Mouse (Mus musculus) embryonic facial prominence, embryonic 12.5 days (tissue): Measurements from ENCODE around the gene Zfp36l2. TPM values are rescaled to one million over a fixed set of nuclear protein-coding genes. Genes with fewer than 3 reads are reported as not detected.

Experiments used
- ATAC-seq: fragments of 200-750 bp; cut with Nextera tagmentation; 2 replicates; pipeline ENCODE4 v1.8.0; 2017; ENCODE audit not compliant: insufficient number of reproducible peaks, insufficient read depth, low FRiP score, low TSS enrichment
- H3K27ac ChIP-seq: fragments of 300-500 bp; sonication (generic); 2 replicates; pipeline ENCODE4 v1.5.1; 2016; ENCODE audit warnings: mild to moderate bottlenecking
- H3K27me3 ChIP-seq: fragments of 300-500 bp; sonication (generic); 2 replicates; pipeline ENCODE4 v1.6.1; 2016; ENCODE audit warnings: mild to moderate bottlenecking, moderate library complexity
- H3K36me3 ChIP-seq: fragments of 300-500 bp; sonication (generic); 2 replicates; pipeline ENCODE4 v1.6.1; 2016; ENCODE audit warnings: mild to moderate bottlenecking
- H3K4me1 ChIP-seq: fragments of 300-500 bp; sonication (generic); 2 replicates; pipeline ENCODE4 v1.6.1; 2016
- H3K4me2 ChIP-seq: fragments of 300-500 bp; sonication (generic); replicated peaks from 2 replicates; pipeline ENCODE4 v1.6.1; 2016; ENCODE audit warnings: mild to moderate bottlenecking, moderate library complexity
- H3K4me3 ChIP-seq: fragments of 300-500 bp; sonication (generic); 2 replicates; pipeline ENCODE4 v1.5.1; 2016; ENCODE audit warnings: mild to moderate bottlenecking
- H3K9ac ChIP-seq: fragments of 300-500 bp; sonication (generic); 2 replicates; pipeline ENCODE4 v1.6.1; 2016; ENCODE audit warnings: mild to moderate bottlenecking, moderate library complexity
- H3K9me3 ChIP-seq: fragments of 300-500 bp; sonication (generic); 2 replicates; pipeline ENCODE4 v1.6.1; 2016; ENCODE audit warnings: mild to moderate bottlenecking, moderate library complexity
- WGBS: fragments of 180-500 bp; shearing (Covaris S2); methylation state at CpG from one replicate; pipeline ENCODE4 v1.1.7; 2016; 5-methylcytosine and 5-hydroxymethylcytosine counted together
- polyA plus RNA-seq: library from polyadenylated mRNA; unstranded; fragments of >200 nt; fragmentation: Nextera tagmentation; extraction: Ambion mirVana; gene quantifications from 2 replicates; pipeline ENCODE4 v1.2.1, GENCODE M21; 2016

Gene Zfp36l2
- polyA plus RNA-seq, 1 experiment from 2014 or later = 26.3 TPM

GRCm38 (mm10) chr17:84217696-84218095 lies 29.9 kb upstream of the Zfp36l2 start:
- no peak overlapping the region for H3K4me3 ChIP-seq
- peaks cover 27% of the 10 kb centered on the region for H3K36me3 ChIP-seq
- H3K27ac ChIP-seq = no peak overlapping the region
- WGBS = 83% methylated on average over 3 of the region's 3 CpGs
- H3K27me3 ChIP-seq = no peaks in the 10 kb centered on the region
- no peak overlapping the region for H3K4me2 ChIP-seq
- ATAC-seq = no peak
- H3K4me1 ChIP-seq = no peaks in the 10 kb centered on the region
- H3K9me3 ChIP-seq = no peaks in the 10 kb centered on the region
- no peak overlapping the region for H3K9ac ChIP-seq

- Histone ChIP-seq H3K36me3 (peaks cover 12% of the 10 kb centered on the region; the same call in 1 of the 2 replicates), H3K4me2 (no peak overlapping the region), H3K4me1 (no peaks in the 10 kb centered on the region), H3K4me3 (no peak overlapping the region), H3K27me3 (no peaks in the 10 kb centered on the region), H3K27ac (no peak overlapping the region), H3K9me3 (no peaks in the 10 kb centered on the region), H3K9ac (no peak overlapping the region)
- ATAC-seq = no peak
- WGBS = 89% methylated on average over 6 of the region's 6 CpGs
Measured at GRCm38 (mm10) chr17:84215264-84215960, 27.7 kb upstream of the Zfp36l2 start.

- Histone ChIP-seq H3K27ac (no peak overlapping the region), H3K27me3 (no peaks in the 10 kb centered on the region), H3K9me3 (no peaks in the 10 kb centered on the region), H3K4me1 (no peaks in the 10 kb centered on the region), H3K4me3 (no peak overlapping the region), H3K9ac (no peak overlapping the region), H3K4me2 (no peak overlapping the region), H3K36me3 (peaks cover 11% of the 10 kb centered on the region; the same call in 1 of the 2 replicates)
- no peak for ATAC-seq
- 82% methylated on average over 3 of the region's 3 CpGs for WGBS
Measured at GRCm38 (mm10) chr17:84213464-84213863, 25.7 kb upstream of the Zfp36l2 start.

GRCm38 (mm10) chr17:84207611-84208010 lies 19.9 kb upstream of the Zfp36l2 start:
- H3K4me1 ChIP-seq = peaks cover 16% of the 10 kb centered on the region
- H3K27me3 ChIP-seq = no peaks in the 10 kb centered on the region
- H3K4me2 ChIP-seq = no peak overlapping the region
- H3K9me3 ChIP-seq = no peaks in the 10 kb centered on the region
- no peak for ATAC-seq
- H3K36me3 ChIP-seq = peaks cover 10% of the 10 kb centered on the region; the same call in 1 of the 2 replicates
- no peak overlapping the region for H3K9ac ChIP-seq
- H3K4me3 ChIP-seq = no peak overlapping the region
- no peak overlapping the region for H3K27ac ChIP-seq
- 93% methylated on average over 3 of the region's 3 CpGs for WGBS

- H3K9me3 ChIP-seq = no peaks in the 10 kb centered on the region
- peaks cover 10% of the 10 kb centered on the region for H3K36me3 ChIP-seq
- peaks cover 16% of the 10 kb centered on the region for H3K4me1 ChIP-seq
- H3K27me3 ChIP-seq = no peaks in the 10 kb centered on the region
- H3K4me3 ChIP-seq = no peak overlapping the region
- H3K4me2 ChIP-seq = no peak overlapping the region
- peak overlapping the region; percentile 37; the same call in 1 of the 2 replicates for H3K27ac ChIP-seq
- no peak for ATAC-seq
- no peak overlapping the region for H3K9ac ChIP-seq
- 84% methylated on average over 3 of the region's 3 CpGs for WGBS
Measured at GRCm38 (mm10) chr17:84206239-84206638, 18.5 kb upstream of the Zfp36l2 start.

GRCm38 (mm10) chr17:84204962-84205361 lies 17.2 kb upstream of the Zfp36l2 start:
- no peak overlapping the region for H3K4me2 ChIP-seq
- peaks cover 21% of the 10 kb centered on the region for H3K36me3 ChIP-seq
- no peaks in the 10 kb centered on the region for H3K27me3 ChIP-seq
- no peak overlapping the region for H3K9ac ChIP-seq
- H3K4me1 ChIP-seq = peaks cover 16% of the 10 kb centered on the region
- no peak overlapping the region for H3K4me3 ChIP-seq
- H3K27ac ChIP-seq = no peak overlapping the region
- 65% methylated on average over 5 of the region's 5 CpGs for WGBS
- H3K9me3 ChIP-seq = no peaks in the 10 kb centered on the region
- ATAC-seq = no peak

GRCm38 (mm10) chr17:84203340-84203739 lies 15.6 kb upstream of the Zfp36l2 start:
- ATAC-seq = no peak
- Histone ChIP-seq H3K27ac (peak overlapping the region; percentile 46), H3K27me3 (no peaks in the 10 kb centered on the region), H3K4me2 (no peak overlapping the region), H3K9me3 (no peaks in the 10 kb centered on the region), H3K4me1 (peaks cover 16% of the 10 kb centered on the region), H3K4me3 (no peak overlapping the region), H3K9ac (no peak overlapping the region), H3K36me3 (peaks cover 21% of the 10 kb centered on the region)
- WGBS = 64% methylated on average over 7 of the region's 7 CpGs

- Histone ChIP-seq H3K4me1 (peaks cover 24% of the 10 kb centered on the region), H3K9ac (no peak overlapping the region), H3K27ac (no peak overlapping the region), H3K27me3 (no peaks in the 10 kb centered on the region), H3K36me3 (peaks cover 21% of the 10 kb centered on the region), H3K4me3 (no peak overlapping the region), H3K4me2 (no peak overlapping the region), H3K9me3 (no peaks in the 10 kb centered on the region)
- WGBS = 93% methylated on average over 5 of the region's 5 CpGs
- ATAC-seq = no peak
Measured at GRCm38 (mm10) chr17:84201183-84201582, 13.4 kb upstream of the Zfp36l2 start.

GRCm38 (mm10) chr17:84197912-84198344 lies 10.2 kb upstream of the Zfp36l2 start:
- no peak overlapping the region for H3K4me3 ChIP-seq
- no peak overlapping the region for H3K27ac ChIP-seq
- no peaks in the 10 kb centered on the region for H3K9me3 ChIP-seq
- H3K27me3 ChIP-seq = no peaks in the 10 kb centered on the region
- ATAC-seq = no peak
- no peak overlapping the region for H3K4me2 ChIP-seq
- peaks cover 15% of the 10 kb centered on the region; the same call in 1 of the 2 replicates for H3K36me3 ChIP-seq
- no peak overlapping the region for H3K9ac ChIP-seq
- WGBS = 25% methylated on average over 4 of the region's 4 CpGs
- H3K4me1 ChIP-seq = peaks cover 24% of the 10 kb centered on the region

GRCm38 (mm10) chr17:84196329-84196728 lies 8.6 kb upstream of the Zfp36l2 start:
- Histone ChIP-seq H3K27me3 (no peaks in the 10 kb centered on the region), H3K4me2 (no peak overlapping the region), H3K27ac (no peak overlapping the region), H3K4me3 (no peak overlapping the region), H3K4me1 (peaks cover 24% of the 10 kb centered on the region), H3K9ac (no peak overlapping the region), H3K9me3 (no peaks in the 10 kb centered on the region), H3K36me3 (peaks cover 24% of the 10 kb centered on the region; the same call in 1 of the 2 replicates)
- no peak for ATAC-seq

GRCm38 (mm10) chr17:84195835-84196234 lies 8.1 kb upstream of the Zfp36l2 start:
- Histone ChIP-seq H3K36me3 (peaks cover 21% of the 10 kb centered on the region; the same call in 1 of the 2 replicates), H3K27ac (no peak overlapping the region), H3K9me3 (no peaks in the 10 kb centered on the region), H3K27me3 (no peaks in the 10 kb centered on the region), H3K4me3 (no peak overlapping the region), H3K4me1 (peaks cover 24% of the 10 kb centered on the region), H3K9ac (no peak overlapping the region), H3K4me2 (no peak overlapping the region)
- no peak for ATAC-seq
- 85% methylated on average over 3 of the region's 3 CpGs for WGBS

- Histone ChIP-seq H3K9me3 (no peaks in the 10 kb centered on the region), H3K4me1 (peaks cover 28% of the 10 kb centered on the region), H3K9ac (no peak overlapping the region; the same call in 1 of the 2 replicates), H3K27me3 (no peaks in the 10 kb centered on the region), H3K36me3 (peaks cover 14% of the 10 kb centered on the region; the same call in 1 of the 2 replicates), H3K4me2 (no peak overlapping the region), H3K27ac (0 out of 2 replicates have a peak overlapping the region, but pooled peaks have one; percentile 38), H3K4me3 (no peak overlapping the region)
- WGBS = 34% methylated on average over 4 of the region's 4 CpGs
- ATAC-seq = no peak
Measured at GRCm38 (mm10) chr17:84195003-84195395, 7.3 kb upstream of the Zfp36l2 start.
